Mouse (Mus musculus) inflammation-experienced regulatory T-cells, adult 16 weeks (primary cell): ENCODE data around the gene Kdm4a. TPM values are rescaled to one million over a fixed set of nuclear protein-coding genes. Genes with fewer than 3 reads are reported as not detected.

ENCODE experiments used
- polyA plus RNA-seq: library from polyadenylated mRNA; unstranded; fragments of 100-300 nt; shearing (Covaris generic); gene quantifications from one replicate; pipeline ENCODE4 v1.2.1, GENCODE M21; 2017

The Kdm4a gene
- 31.2 TPM for polyA plus RNA-seq

GRCm38 (mm10) chr4:118179467-118180300 is at the start of gene Kdm4a:
Gene Kdm4a, minus strand, starts transcription at chr4:118180043.

GRCm38 (mm10) chr4:118134485-118135365 is 45.1 kb downstream of the Kdm4a start, which contains the start of gene St3gal3:
Gene St3gal3, minus strand, starts transcription at chr4:118134914.

Other genes starting within 250 kb of the Kdm4a start
- gene St3gal3, start 45.1 kb downstream of the Kdm4a start, polyA plus RNA-seq, result 1.5 TPM
- 0.41 TPM for gene Ptprf, start 111.4 kb upstream of the Kdm4a start, polyA plus RNA-seq
- 17.5 TPM for gene Szt2, start 229.2 kb upstream of the Kdm4a start, polyA plus RNA-seq
- 125 TPM for gene Med8, start 229.3 kb upstream of the Kdm4a start, polyA plus RNA-seq
- 187 TPM for gene Elovl1, start 248.1 kb upstream of the Kdm4a start, polyA plus RNA-seq